Mouse (Mus musculus): Measurements from ENCODE around the gene Nkx6-2.

DNA sequence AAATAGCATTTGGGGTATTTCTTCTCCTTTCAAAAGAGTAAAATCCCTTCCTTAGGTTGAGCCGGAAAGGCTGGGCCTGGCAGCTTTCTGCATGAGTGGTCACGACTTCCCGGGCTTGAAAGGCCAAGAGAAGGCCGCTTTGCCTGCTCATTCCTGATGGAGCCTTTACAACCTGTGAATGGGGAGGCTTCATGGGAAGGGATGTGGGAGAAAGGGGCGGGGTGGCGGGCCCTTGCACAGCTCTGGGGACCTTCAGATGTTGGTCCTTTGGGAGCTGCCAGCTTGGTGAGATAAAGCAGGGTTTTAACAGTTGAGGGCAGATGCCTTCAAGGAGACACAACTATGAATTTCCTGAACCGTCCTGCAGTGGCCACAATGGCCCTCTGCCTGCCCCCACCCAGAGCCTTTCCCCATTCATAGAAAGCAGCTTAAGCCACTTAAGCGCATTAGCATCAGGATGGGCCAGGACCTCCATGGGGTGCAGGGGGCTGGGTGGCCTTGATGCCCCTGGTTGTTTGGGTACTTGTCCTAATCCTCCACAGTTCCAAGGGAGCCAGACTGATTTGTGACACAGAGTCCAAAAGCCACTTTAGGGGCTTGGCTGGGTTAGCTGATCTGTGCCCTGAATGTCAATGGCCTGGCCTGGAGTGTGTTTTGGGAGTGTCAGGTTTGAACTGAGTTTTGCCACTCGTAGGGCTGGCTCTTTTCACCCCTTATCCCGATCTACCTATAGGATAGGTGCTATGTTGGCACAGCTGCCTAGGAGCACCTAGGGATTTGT lies 25.7 kb downstream of the Nkx6-2 start:
- no peak for TF ChIP-seq CTCF (IDR thresholded peaks at IDR 0.05; ENCODE audit: extremely low read depth, insufficient read length, insufficient replicate concordance, low read depth, low read length)
- no peak for TF ChIP-seq POLR2A (IDR thresholded peaks at IDR 0.05; ENCODE audit: low read depth, low read length)

Data from small intestine, adult 2 months (tissue).